Mouse (Mus musculus) megakaryocyte-erythroid progenitor cell, adult 5-6 weeks (primary cell): Measurements from ENCODE around the gene Spdye4c. TPM values are rescaled to one million over a fixed set of nuclear protein-coding genes. Genes with fewer than 3 reads are reported as not detected.

Source experiments
- ATAC-seq: replicated peaks from 2 replicates; pipeline ENCODE4 v1.8.0; 2016; ENCODE audit warnings: mild to moderate bottlenecking, inconsistent platforms; ENCODE audit not compliant: severe bottlenecking, poor library complexity, low FRiP score, low TSS enrichment
- total RNA-seq, 2 experiments: library from RNA; stranded (forward) in 1 of 2; stranded (reverse) in 1 of 2; fragments of 200-1000, 215-1000 nt in 1 of 2; fragments of >200 nt in 1 of 2; fragmentation: Nextera tagmentation in 1 of 2; gene quantifications; 2 replicates each; pipeline ENCODE4 v1.2.3; 2014 to 2017

Spdye4c gene
- total RNA-seq, 2 experiments from 2014 or later: not detected

DNA sequence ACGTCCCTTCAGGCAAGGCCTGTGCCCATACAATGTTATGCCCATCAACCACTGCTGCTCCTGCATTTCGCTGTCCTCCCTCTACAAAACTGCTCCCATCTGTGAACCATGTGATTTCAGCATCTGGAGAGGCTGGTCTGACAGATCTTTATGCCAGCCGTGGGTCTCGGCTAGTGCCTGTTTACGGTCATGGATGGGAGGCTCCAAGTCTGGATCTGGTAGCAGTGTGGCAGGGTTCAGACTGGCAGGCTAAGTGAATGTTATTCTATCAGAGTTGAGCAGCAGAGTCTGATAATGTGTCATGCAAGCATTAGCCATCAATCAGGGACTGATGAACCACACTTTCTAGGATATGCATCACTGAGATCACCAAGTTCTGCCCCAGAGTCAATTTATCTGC lies 8.1 kb upstream of the Spdye4c start:
- no peak for ATAC-seq

GRCm38 (mm10) chr2:128592301-128592700 lies 1.3 kb downstream of the Spdye4c start:
- ATAC-seq: no peak

GRCm38 (mm10) chr2:128601534-128601933 lies 10.5 kb downstream of the Spdye4c start:
- ATAC-seq: no peak

- ATAC-seq: no peak
Measured at GRCm38 (mm10) chr2:128609286-128609685, 18.3 kb downstream of the Spdye4c start.

- no peak for ATAC-seq
Measured at GRCm38 (mm10) chr2:128611178-128611577, 20.2 kb downstream of the Spdye4c start.

GRCm38 (mm10) chr2:128612275-128612674 lies 21.3 kb downstream of the Spdye4c start:
- ATAC-seq: no peak

GRCm38 (mm10) chr2:128613365-128613764 lies 22.4 kb downstream of the Spdye4c start:
- ATAC-seq: no peak

DNA sequence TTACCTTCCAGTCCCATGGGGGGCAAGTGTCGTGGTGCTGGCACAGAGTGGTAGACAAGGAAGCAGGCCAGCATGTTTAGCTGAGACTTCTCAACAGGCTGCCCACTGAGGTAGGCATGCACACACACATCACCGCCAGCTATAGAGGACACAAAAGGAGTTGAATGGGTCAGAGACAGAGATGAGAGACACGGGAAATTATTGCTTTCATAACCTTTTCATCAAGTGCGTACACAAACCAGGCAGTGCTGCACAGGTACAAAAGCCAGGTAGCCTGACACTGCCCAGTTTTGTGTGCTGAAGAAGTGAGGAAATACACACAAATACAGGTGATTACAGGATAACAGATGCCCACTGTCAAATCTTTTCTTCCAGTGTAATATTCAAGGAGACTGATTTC lies 24.4 kb downstream of the Spdye4c start:
- ATAC-seq: no peak

- no peak for ATAC-seq
Measured at GRCm38 (mm10) chr2:128620578-128620977, 29.6 kb downstream of the Spdye4c start.

Other genes with a start within 250 kb of the Spdye4c start
- 154 and 186 TPM in 2 replicates for gene Anapc1, start 96.2 kb downstream of the Spdye4c start, total RNA-seq (2014; fragmentation: Nextera tagmentation)
- gene Anapc1, start 96.2 kb downstream of the Spdye4c start, total RNA-seq (2017): 110 and 152 TPM in 2 replicates
- not detected in 2 replicates for gene Mertk, start 107.7 kb downstream of the Spdye4c start, total RNA-seq (2014; fragmentation: Nextera tagmentation)
- 0.27 TPM in 1 of 2 replicates, not detected in the other for gene Mertk, start 107.7 kb downstream of the Spdye4c start, total RNA-seq (2017)
- gene Tmem87b, start 226.9 kb downstream of the Spdye4c start, total RNA-seq (2014; fragmentation: Nextera tagmentation): 7.7 and 9.4 TPM in 2 replicates
- 14.3 and 16.2 TPM in 2 replicates for gene Tmem87b, start 226.9 kb downstream of the Spdye4c start, total RNA-seq (2017)